Comparison of ENCODE assay signal across 16 mouse cellular contexts in genomic region chr8:4433161-4433560, GRCm38 (mm10).
"Had no signal": no experiment of that assay in that cellular context is flagged by ENCODE, and none has a peak within 500 bp of the region (broad histone marks: within the 10 kb centered on the region; RNA-seq: fewer than 3 reads in every experiment).

No protein-coding gene starts in this region.

- H3K4me1 ChIP-seq: lung, embryonic 15.5 days; megakaryocyte, embryonic 14.5 days; midbrain, embryonic 15.5 days; neural tube, embryonic 12.5 days; stomach, embryonic 15.5 days had no signal

- H3K4me2 ChIP-seq: lung, embryonic 15.5 days; midbrain, embryonic 11.5 days; midbrain, embryonic 13.5 days; midbrain, embryonic 15.5 days; neural tube, embryonic 12.5 days; stomach, embryonic 15.5 days had no signal

- ATAC-seq: lung, postnatal 0 days; midbrain, embryonic 13.5 days; midbrain, embryonic 15.5 days had no signal

- H3K36me3 ChIP-seq: lung, embryonic 15.5 days; midbrain, embryonic 13.5 days; midbrain, embryonic 15.5 days; neural tube, embryonic 12.5 days; stomach, embryonic 15.5 days had no signal

- DNase-seq: lung, postnatal 14 days; lung, postnatal 36 days; right cerebral cortex, postnatal 14 days; thymus, adult 2 months; thymus, postnatal 25 days; thymus, postnatal 4 days had no signal

- H3K27ac ChIP-seq: lung, embryonic 15.5 days; macrophage; midbrain, embryonic 13.5 days; midbrain, embryonic 15.5 days; neural tube, embryonic 12.5 days; stomach, embryonic 15.5 days; stomach, postnatal 0 days had no signal

- H3K4me3 ChIP-seq: lung, embryonic 15.5 days; megakaryocyte, embryonic 14.5 days; midbrain, embryonic 13.5 days; midbrain, embryonic 15.5 days; neural tube, embryonic 12.5 days; stomach, embryonic 15.5 days had no signal

- H3K9me3 ChIP-seq: lung, embryonic 15.5 days; megakaryocyte, embryonic 14.5 days; midbrain, embryonic 13.5 days; midbrain, embryonic 15.5 days; neural tube, embryonic 12.5 days; stomach, embryonic 15.5 days had no signal

- H3K9ac ChIP-seq: lung, embryonic 15.5 days; midbrain, embryonic 13.5 days; midbrain, embryonic 15.5 days; neural tube, embryonic 12.5 days; stomach, embryonic 15.5 days had no signal

- H3K27me3 ChIP-seq: lung, embryonic 15.5 days; megakaryocyte, embryonic 14.5 days; midbrain, embryonic 13.5 days; midbrain, embryonic 15.5 days; neural tube, embryonic 12.5 days; stomach, embryonic 15.5 days had no signal
